Mouse (Mus musculus) spleen, postnatal 10 days (tissue): ENCODE data around the gene Tspan2.
A peak's percentile ranks its signal among the peaks of the same experiment; 100 is the strongest.

Source experiments
- DNase-seq, 2 experiments: peaks; one replicate each; pipeline ENCODE4 v3.0.0; 2021 to 2022; ENCODE audit warnings: low spot score in 2 of 2

The Tspan2 gene

DNA sequence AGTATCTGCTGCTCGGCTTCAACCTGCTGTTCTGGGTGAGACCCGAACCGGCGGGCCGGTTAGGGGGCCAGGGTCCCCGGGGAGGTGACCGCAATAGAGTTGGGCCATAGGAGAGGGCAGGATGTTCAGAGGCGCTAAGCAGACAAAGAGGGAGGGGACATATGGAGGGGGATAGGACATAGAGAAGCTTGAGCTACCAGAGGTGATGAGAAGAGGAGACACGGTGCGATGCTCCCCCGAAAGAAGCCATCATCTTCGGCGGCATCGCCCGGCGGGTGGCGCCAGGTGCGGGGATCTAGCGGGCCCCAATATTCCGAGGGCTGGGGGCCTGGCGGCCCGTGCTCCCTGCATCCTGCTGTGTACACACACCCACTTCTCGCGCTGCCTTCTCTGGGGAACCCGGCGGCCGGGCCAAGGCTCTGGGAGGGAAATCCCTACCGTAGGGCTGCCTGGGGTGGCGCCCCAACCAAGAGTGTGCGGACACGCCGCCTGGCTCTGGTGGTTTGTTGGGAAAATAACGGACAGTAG lies 766 bp downstream of the Tspan2 start:
- peak in 1 of 2 experiments; percentile 52 for DNase-seq

DNA sequence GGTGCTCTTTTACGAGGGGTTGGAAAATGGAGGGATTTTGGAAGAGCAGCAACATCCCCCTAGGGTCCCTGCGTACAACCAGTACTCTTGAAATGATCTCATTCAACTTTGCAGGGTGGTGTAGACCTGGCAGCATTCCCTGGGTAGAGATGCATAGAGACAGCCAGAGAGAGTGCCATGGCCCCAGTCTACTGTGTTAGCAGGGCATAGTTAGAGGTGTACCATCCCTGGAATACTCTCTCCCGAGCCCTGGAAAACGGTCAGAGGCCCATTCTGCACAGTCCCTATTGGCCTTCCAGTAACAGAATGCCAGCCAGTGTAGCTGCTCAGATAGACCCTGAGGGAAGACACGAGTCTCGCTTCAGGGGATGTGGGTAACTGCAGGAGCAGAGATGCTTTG lies 1.3 kb downstream of the Tspan2 start:
- DNase-seq = no peak

DNA sequence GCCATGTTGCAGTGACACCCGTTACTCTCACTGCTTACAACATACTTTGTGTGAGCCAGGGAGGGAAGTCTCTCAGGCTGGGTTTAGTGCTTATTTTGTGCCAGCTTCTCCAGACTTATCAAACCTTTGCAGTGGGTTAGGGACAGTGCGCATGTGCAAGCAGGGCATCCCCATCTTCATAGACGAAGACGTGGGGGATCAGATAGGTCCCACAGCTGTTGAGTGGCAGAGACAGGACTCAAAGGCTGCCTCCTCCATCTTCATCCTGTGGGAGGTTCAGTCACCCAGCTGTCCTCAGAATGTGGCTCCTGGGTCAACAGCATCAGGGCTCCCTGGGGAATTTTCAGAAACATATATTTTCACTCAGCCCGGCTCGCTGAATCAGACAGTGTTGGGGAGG lies 2.1 kb downstream of the Tspan2 start:
- no peak for DNase-seq

DNA sequence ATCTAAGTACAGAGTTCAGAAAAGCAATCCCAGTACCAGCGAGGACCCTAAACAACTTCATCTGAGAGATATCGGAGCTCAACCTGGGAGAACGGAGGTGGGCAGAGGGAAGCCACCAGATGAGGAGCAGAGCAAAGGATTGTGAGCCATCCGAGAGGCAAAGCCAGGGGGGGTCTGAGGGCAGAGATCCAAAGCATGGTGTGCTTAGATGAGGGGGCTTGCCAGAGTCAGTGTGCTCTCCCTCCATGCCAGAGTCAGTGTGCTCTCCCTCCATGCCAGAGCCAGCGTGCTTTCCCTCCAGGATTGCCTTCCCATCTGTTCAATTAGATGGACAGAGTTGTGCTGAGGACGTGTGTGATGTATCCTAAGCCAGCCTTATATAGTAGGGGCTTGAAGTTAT lies 2.8 kb downstream of the Tspan2 start:
- DNase-seq = no peak

DNA sequence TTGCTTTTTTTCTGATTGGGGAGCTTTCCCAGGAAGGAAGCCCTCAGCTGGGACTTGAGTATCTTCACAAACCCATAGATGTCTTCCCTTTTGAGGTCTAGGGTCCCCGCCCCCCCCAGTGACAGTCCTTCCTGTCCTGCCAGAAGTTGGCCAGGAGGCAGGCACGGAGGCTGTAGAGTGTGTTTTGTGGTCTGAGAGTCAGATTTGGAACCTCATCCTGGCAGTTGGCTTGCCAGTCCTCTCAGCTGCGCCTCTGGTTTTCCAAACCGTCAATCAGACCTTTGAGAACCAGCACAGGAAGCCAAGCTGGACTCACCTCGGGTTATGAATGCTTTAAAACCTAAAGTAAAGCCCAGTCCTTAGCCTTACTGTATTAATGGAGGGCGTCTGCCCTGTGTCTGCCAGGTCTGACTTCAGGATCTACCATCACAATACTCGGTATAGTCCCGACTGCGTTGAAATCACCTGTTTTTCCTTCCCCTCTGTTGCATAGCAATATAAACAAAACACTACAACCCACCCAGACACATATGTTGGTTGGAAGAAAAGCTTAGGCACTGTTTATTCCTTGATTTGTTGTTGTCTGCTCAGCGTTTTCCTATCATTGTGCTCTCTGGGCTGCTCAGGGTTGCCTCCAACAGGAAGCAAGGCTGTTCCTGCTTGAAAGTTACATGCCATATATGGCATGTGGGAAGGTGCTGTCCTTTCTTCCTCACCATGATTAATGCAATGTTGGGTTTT lies 4.0 kb downstream of the Tspan2 start:
- DNase-seq = no peak

DNA sequence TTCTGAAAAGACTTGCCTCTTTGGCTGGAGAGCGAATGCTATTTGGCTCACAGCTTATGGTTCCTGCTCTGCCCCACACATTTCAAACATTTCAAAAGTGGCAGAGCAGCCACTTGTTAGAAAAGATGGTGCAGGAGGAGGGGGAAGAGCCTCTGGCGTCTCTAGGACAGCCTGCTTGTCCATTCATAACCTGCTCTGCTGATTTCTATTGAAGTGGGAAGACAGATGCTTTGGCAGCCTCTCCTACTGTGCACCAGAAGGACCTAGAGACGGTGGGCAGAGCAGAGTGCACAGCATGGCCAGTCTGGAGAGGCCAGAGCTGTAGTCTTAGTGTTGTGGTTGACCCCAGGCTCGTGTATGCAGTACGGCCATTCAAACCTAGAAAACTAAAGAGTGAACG lies 4.6 kb downstream of the Tspan2 start:
- DNase-seq = no peak

DNA sequence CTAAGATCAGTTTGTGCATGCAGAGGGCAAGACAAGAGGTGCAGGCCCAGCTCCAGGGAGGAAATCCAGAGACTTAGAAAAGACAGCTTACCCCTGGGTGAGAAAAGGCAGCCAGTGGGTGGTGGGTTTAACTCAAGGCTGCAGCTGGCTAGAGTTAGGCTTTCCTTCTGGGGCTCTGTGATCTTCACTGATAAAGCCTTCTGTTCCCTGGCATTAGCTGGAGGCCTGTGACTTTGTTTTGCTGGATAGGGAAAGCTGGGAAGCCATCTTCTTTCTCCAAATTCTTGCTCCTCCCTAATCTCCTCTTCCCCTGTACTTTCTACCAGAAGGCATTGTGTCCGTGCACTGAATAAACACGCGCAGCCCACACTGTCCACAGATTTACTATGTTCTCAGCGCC lies 8.4 kb downstream of the Tspan2 start:
- no peak for DNase-seq

DNA sequence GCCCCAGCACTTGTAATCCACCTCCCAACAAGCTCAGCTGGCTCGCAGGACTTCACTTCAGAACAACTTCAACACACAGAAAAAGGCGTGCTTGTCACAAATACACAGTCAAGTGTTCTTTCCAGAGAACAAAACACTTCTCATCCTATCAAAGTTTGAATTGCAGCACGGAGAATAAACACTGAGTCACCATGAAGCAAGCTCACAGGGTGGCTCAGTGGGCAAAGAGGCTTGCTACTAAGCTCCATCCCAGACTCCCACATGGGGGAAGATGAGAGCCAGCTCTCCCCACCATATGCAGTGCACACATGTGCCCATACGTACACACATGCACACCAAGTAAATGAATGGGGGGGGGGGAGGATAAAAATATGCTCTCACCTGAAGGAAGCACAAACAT lies 8.9 kb downstream of the Tspan2 start:
- no peak for DNase-seq

DNA sequence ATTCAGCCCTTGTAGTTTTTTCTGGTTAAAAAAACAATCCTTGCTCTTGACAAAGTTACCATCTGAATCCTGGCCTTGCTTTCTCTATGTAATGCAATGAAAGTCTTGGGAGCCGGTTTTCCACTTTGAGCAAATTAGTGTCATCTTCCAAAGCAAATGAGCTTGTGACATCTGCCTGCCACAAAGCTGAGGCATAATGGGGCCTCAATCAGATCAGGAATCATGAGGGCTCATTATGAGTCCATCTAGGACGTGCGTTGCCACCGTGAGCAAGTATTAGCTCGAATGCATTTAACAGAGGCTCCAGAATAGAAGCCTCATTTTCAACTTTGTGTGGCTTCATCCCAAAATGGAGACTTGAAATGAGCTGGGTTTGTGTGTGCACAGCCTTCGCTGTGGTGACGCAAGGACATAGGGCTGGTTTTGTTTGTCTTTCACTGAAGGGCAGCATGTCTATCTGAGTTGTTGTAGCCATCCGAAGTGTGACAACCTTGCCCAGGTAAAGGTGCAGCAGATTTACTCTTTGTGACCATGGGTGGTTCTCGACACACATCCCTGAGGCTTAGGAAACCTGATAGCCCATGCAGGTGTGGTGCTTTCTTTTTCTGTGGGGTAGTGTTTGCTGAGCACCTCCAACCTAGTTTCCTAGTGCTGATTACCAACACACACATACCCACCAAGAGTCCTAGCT lies 9.6 kb downstream of the Tspan2 start:
- DNase-seq = no peak

DNA sequence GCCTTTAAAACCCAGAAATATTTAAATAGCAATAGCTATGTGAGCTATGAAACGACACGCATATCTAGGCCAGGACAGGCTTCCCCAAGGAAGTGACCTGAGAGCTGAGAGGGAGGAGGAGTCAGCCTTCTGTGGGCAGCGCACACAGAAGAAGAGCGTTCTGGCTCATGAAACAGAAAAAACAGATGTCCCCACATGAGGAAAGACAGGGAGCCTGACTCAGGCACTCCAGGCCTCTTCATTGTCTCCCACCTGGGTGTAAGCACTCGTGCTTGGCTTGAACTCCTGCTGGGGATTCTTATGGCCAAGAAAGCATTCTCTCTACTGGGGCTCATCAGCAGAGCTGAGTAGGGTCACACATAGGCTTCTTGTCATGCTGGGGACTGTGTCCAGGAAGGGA lies 10.3 kb downstream of the Tspan2 start:
- DNase-seq = no peak

DNA sequence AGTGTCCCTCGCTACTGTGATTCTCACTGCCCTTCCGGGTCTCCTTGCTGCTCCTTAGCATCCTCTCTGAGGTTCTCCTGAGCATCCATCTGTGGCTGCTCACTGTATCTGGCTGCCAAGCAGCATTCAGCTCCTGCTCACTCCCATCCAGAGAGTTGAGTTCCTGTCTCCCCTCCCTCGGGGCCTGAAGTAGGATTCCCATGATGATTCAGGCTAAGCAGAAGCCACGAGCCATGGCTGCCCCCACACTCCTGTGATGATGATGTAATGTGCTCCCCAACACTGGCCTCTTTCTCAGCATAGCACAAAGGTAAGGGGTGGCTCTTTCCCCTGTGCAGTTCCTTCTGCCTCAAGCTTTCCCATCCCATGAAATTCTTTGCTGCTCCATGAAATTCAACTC lies 11.8 kb downstream of the Tspan2 start:
- no peak for DNase-seq

DNA sequence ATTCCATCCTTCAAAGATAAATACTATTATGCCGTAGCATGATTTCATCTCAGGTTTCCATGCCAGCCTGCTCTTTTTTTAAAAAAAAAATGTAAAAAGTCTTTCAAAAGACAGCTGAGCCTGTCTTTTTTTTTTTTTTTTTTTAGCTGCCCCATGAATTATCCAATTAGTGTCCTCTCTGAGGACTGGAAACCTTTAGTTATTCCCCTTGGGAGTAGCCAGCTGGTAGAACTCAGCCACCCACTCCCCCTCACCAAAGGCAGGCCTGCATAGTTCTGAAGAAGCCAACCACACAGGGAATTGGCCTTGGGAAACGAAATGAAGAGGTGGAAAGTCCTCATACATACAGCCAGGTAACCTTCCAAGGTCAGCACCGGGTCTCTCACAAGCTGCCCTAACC lies 13.7 kb downstream of the Tspan2 start:
- DNase-seq = no peak

DNA sequence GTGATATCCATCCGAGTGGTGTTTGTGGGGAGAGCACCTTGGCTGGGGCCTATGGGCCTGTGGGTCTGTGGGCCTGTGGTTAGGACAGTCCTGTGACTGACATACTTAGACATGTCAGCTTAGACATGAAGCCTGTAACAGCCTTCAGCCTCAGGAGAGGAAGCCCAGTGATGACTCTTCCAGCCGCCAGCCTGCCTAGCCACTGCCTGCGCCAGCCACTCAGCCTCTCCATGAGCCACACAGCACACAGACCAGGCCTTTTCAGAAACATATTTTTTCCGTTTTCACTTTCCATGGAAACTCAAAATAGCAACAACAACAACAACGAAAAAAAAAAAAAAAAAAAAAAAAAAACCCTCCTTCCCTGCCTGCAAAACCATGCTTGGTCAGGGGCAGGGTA lies 14.4 kb downstream of the Tspan2 start:
- DNase-seq = no peak

DNA sequence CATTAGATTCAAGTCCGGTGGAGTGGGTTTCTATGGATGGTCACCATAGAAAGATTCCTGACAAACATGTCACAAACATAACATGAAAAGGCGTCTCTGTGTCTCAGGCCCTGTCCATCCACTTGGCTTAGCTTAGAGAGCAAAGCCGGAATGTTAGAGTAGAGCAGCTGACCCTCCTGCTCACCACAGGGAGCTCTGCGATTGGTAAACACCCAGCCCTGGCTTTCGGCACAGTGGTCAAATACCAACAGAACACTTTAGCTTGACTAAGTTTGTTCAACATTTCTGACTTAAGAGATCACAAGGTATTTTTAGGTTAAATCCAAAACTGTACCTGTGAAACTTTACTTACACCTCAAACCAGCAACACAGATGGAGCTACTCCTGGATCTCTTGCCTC lies 16.8 kb downstream of the Tspan2 start:
- DNase-seq = no peak

DNA sequence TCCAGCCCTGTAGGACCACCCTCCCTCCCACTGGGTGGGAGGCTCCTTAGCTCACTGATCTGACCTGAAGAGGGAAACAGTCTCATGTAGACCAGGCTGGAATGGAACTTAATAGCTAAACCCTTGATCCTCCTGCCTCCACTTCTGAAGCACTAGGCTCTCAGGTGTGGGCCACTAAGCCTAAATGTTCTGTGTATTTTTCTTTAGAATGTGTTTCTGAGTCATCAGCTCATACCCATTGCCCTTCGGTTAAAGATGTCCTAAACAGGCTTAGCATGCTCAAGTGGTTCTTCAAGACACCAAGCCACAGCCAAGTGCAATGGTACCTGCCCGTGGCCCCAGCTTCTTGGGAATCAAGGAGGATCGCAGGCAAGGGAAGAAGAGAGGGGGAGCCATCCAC lies 17.2 kb downstream of the Tspan2 start:
- DNase-seq = no peak

DNA sequence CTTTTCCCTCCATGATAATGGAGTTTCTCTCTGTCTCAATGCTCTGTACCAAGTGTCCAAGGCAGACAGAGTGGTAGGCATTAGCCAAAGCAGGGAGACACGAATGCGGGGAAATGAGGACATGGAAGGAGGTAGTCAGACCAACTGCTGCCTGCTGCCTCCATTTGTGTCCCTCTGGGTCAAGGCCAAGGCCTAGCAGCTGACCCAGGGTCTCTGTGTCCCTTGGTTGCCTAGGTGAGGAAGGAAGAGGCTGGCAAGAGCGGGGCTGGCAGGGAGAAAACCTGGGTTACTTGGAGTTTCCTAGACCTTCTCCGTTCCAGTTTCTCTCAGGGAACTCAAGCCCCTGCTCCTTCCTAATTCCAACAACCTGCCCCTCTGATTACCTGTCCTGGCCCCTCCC lies 17.7 kb downstream of the Tspan2 start:
- no peak for DNase-seq

DNA sequence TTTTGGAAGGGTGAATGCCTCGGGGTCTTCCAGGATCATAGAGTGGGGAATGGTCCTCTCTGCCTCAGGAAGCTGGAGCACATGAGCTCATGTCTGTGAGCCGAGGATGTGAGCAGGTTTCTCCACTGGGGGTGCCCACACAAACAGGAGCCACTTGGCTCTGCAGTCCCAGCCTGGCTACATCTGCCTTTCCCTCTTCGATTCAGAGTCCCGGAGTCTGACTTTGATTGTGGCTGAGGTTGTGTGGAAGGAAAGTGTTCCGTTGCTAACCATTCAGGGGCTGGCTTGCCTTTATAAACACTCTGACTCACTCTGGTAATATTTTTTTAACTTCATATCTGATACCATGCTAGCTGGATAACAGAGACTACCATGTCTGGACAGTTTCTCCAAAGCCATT lies 18.1 kb downstream of the Tspan2 start:
- DNase-seq = no peak

DNA sequence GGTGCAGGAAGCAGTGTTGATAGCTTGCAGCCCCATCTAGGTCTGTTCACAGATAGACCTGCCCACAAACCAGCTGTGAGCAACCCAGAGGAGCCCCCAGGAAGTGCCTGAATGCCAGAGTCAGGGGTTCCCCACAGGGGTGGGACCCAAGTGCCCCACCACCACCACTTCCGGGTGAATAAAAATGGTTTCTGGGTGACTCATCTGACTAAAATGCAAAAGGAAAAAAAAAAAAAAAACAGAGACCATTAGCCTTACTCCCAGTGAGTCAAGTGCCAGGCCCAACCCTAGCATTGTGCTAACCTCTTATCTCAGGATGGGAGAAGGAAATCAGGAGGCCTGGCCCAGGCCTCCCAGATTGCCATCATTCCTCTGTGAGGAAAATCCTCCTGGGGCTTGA lies 21.5 kb downstream of the Tspan2 start:
- DNase-seq = peak in 1 of 2 experiments; percentile 54

DNA sequence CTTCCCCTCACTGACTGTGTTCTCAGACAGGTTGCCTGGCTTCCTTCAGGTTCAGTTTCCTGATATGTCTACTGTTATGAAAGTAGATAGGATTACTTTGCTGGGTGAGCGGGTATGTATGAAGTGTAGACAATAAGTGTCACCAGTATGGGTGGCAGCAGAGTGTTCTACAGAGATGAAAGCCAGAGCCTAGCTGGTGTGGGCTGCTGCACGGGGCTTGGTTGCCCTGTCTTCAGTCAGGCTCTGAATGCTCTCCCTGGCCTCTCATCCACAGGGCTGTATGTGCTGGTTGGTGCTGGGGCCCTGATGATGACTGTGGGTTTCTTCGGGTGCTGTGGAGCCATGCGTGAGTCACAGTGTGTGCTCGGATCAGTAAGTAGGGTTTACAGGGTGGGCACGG lies 22.7 kb downstream of the Tspan2 start:
- no peak for DNase-seq

DNA sequence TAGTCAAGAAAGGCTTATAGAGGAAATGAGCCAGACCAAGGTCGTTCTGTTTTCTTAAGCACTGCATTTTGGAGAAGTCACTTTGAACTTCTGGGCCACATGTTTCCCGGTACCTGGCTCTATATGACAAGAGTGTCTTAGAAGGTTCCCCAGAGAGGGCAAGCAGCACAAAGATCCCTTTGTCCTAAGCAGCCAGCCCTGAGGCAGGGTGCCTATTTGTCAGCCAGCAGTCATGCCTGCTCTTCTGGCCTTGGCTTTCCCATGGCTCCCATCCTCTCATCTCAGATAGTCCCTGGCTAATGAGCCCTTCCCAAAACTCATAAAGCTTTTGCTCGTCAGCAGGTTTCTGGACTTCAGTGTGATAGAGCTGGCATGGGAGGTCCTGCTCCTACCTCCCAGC lies 25.9 kb downstream of the Tspan2 start:
- no peak for DNase-seq

DNA sequence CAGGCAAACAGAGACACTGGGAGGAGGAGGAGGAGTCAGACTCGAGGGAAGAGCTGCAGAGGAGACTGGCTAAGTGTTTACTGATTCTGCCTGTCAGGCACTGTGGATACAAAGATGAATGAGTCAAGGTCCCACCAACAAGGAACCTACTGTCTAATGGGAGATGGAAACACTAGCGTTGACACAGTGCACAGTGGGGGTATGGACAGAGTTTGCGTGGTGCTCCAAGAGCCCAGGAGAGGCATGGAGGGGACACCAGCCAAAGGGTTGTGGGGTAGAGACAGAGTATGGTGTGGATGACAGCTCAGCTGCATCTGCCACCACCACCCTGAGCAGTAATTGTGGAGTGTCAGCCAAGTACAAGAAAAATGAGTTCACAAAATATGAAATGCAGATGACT lies 28.1 kb downstream of the Tspan2 start:
- DNase-seq = no peak

DNA sequence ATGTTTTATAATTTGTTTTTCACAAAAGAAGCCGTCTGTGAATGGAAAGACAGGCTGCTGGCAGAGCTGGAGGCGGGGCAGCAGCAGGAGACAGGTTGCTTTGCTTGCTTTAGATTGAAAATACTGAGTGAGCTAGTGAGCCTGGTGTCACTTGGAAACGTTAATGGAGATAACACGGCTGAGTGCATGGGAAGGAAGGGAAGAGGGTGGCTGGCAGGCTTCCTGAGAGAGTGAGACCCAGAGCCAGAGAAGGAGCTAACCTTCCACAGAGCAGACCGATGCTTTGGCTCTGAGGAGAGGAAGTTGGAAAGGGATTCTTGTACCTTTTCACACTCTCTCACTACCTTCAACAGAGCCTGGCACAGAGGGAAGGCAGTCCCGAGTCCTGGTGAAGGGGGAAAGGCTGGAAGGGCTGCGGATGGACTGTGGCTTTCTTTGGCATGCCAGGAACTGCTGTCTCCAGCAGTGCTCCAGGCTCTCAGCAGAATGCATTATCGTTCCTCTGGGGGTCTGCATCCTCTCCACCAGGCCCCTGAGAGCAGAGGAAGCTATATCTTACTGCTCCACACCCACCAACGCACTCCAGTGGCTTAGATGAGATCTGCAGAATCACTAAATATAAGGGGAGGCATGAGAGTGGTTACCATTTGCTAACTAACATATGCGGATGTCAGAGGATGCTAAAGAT lies 29.5 kb downstream of the Tspan2 start:
- DNase-seq = no peak

DNA sequence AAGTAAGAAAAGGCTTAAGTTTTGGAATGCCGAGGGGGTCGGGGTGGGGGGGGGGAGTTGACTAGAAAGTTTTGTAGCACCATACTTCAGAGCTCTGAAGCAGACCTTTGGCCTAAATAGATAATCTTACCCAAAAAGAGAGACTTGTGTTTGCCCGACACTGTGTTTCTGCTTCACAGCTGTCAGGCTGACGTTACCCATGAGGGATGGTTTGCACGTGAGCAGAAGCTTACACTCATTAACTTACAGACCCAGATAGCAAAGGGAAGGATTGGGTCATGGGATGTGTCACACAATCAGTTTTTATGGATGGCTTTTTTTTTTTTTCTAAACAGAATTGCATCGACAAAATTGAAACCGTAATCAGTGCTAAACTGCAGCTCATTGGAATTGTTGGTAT lies 30.5 kb downstream of the Tspan2 start:
- no peak for DNase-seq
